Mouse (Mus musculus) fibroblast of lung, adult 2 months (primary cell): ENCODE measurements around the gene Qprt.

Experiments
- DNase-seq: peaks from one replicate; pipeline ENCODE4 v3.0.0-alpha.2; 2011; ENCODE audit warnings: low read depth

Gene Qprt

GRCm38 (mm10) chr7:127133125-127133524 is 11.1 kb upstream of the Qprt start:
- DNase-seq = no peak

- DNase-seq = peak; percentile 37
These were observed 7.6 kb upstream of the Qprt start for GRCm38 (mm10) chr7:127129638-127130037.

GRCm38 (mm10) chr7:127121061-127121910 is 740 bp downstream of the Qprt start:
- DNase-seq = no peak

- no peak for DNase-seq
These were observed 3.2 kb downstream of the Qprt start for GRCm38 (mm10) chr7:127118671-127119445.

- peak; percentile 32 for DNase-seq
These were observed 4.1 kb downstream of the Qprt start for GRCm38 (mm10) chr7:127117948-127118347.

DNA sequence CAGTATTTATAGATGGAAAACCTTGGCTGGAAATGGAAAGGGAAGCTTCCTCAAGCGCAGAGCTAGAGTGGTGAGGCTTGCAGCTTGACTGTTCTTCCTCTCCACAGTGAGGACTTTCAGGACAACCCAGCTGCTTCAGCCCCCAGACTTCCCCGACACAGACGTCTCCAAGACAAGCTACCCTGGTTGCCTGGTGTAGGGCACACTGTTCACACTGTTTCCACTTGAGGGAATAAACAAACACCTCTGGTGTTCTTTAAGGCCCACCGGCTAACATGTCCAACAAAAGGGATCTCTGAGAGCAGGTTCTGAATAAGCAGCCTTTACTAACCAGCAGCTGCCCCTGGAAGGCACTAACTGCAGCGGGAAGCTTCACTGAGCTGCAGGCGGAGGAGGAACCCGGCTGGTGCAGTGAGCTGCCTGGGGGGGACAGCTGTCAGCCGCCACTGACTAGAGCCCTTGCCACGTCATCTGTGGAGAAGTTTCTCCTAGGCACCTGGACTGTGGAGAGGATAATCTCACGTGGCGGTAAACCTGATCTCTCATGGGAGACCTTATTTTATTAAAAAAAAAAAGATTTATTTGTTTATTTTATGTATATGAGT is 5.6 kb downstream of the Qprt start:
- no peak for DNase-seq

DNA sequence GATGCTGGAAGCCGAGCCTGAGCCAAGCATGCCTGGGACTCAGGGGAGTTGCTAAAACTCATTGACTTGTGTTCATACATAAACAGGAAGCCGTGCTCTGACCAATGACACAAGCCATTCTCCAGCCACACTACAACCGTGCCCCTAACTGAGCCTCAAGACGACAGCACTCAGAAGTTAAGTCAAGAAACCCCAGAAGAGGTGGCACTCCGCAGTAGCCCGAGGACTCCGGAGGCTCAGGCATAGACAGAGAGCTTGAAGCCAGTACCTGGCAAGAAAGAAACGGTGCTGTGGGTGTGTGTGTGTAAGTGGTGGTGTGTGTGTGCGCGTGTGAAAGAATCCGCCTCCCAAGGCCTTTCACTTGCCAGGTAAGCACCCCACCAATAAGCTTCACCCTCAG is 7.1 kb downstream of the Qprt start:
- no peak for DNase-seq

- peak; percentile 33 for DNase-seq
These were observed 8.3 kb downstream of the Qprt start for GRCm38 (mm10) chr7:127113614-127114259.

DNA sequence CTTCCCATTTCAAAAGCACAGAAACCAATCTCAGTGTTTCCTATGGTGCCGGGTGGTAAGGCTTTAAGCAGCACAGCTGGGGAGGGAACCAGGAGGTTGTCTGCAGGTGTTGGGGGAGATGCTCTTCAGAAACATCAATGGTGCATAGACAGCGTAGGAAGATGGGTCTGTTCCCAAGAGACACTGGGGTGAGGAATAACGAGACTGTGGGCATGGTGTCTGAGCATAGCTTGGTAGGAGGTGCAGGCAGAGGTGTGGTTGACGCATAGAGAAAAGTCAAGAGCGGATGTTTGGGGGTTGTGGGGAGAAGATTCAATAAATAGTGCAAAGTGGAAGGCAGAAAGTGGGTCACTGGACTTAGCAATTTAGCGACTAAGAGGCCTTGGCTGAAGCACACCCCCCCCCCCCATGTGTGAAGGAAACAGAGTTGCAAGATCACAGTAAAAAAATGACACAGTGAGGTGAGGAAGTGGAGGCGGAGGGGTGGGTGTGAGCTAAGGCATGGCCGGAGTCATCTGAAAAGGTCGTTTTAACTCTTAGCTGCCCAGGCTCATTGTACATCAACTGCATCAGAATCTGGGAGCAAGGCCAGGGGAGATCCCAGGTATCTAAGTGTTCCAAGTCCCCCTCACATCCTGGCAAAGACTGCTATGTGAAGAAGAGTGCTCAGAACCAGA is 9.0 kb downstream of the Qprt start:
- no peak for DNase-seq

GRCm38 (mm10) chr7:127112251-127112841 is 9.7 kb downstream of the Qprt start:
- DNase-seq = no peak

GRCm38 (mm10) chr7:127111461-127111860 is 10.6 kb downstream of the Qprt start:
- DNase-seq = no peak

DNA sequence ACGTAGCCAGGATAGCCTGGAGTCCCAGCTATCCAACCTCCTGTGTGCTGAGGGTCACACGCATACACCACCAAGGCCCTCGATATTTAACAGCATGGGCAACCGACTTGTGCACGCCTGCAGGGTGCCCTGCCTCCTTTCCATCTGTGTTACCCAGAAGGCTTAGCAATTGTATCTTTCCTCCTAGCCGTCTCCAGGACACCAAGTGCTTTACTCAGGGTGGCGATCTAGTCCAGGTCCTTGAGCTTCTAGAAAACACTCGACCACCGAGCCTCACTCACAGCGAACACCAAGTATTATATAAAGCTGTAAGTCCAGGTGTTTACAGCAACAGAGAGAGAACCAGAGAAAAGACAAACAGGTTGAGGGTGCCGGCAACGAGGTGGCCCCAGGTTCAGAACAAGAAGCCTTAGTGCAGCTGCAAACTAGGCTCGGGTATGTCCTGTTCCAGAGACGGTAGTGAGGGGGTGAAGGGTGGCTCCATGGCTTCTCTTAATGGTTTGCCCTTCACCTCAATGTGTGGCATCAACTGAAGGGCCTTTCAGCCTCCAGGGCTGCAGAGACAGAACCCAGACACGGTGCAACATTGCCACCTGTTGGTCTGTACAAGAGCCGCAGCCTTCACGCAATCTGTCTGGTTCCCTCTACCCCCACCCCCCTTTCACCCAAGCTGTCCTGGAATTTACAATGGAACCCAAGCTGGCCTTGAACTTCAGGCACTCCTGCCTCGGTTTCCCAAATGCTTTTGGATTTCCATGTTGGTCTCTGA is 11.6 kb downstream of the Qprt start:
- peak; percentile 34 for DNase-seq

DNA sequence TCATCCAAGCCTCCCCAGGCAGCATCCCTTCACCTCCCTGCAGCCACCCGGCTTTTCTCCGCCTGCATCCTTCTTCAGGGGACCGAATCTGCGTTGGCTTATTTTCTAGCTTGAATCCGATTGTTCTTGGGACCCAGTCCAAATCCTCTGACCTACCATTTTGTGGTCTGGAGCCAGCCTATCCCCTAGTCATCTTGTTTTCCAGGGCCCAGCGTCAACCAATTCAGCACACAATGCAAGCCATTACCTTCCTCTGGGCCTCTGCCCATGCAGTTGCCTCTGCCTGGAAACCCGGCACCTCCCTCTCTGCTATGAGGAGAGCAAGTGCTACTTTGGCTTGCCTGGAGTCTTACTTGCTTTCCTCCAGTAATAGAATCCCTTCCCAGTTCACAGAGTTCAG is 16.5 kb downstream of the Qprt start:
- no peak for DNase-seq

DNA sequence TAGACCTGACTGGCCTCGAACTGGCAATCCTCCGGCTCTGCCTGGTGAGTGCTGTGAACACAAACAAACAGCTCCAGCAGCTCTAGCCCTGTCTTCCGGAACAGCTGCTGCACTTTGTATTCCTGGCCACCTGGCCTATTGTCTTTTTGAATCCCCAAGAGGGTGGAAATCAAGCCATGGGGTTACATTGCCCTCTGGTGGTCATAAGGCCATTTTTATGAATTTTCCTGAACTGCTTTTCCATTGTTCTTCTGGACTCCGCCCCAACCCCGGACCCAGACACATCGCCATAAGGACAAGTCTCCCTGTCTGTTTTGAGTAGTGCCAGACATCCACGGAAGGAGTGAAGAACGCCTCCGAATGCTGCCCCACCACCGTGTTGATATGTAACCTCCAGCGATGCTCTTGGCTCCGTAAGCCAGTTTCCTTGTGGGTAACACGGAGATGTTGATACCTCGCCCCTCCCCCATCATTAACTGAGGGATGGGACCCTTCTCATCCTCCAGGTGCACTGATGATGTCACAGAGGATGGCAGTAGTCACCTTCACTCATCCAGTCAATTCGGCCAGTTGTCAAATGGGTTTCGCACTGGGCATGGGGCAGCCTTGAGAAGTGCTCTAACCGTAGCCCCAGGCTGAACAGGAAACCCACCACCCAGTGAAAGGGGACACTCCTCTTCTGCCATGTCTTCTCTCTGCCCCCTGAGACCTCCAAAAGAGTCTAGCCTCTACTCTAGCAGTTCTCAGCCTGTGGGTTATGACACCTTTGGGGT is 17.3 kb downstream of the Qprt start:
- peak; percentile 64 for DNase-seq

DNA sequence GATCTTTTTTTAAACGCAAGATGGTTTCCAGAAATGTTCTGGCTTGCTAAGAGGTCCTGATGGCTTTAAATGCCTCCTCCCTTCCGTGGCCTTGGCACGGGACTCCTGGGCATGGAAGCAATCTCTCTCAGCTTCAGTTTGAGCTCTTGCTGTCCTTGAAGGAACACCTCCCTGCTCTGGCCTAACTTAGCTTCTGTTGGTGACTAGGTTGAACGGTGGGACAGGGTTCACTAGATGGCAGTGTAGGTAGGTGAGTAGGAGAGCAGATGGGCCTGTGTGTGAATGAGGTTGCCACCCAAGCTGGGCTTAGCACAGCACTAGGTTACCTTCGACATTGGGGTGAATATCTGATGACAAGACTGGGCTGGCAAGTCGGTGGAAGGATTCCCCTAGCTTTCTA is 18.1 kb downstream of the Qprt start:
- no peak for DNase-seq

GRCm38 (mm10) chr7:127102148-127102547 is 19.9 kb downstream of the Qprt start:
- no peak for DNase-seq

GRCm38 (mm10) chr7:127101451-127102016 is 20.5 kb downstream of the Qprt start:
- DNase-seq = no peak

- no peak for DNase-seq
These were observed 22.5 kb downstream of the Qprt start for GRCm38 (mm10) chr7:127099528-127099927.

DNA sequence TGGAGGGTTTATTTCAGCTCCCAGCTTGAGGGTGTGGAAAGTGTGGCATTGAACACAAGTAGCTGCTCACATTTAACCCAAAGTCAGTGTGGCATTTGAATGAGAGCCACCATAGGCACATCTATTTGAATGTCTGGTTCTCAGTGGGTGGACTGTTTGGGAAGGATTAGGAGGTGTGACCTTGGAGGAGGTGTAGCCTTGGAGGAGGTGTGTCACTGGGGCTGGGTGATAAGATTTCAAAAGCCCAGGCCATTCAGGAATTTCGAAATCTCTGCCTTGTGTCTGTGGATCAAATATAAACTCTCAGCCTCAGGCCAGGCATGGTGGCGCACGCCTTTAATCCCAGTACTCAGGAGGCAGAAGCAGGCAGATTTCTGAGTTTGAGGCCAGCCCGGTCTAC is 23.1 kb downstream of the Qprt start:
- DNase-seq = no peak
